Mouse (Mus musculus): ENCODE results near the gene Cfp.

- no peak for TF ChIP-seq TAL1 (IDR thresholded peaks at IDR 0.05; ENCODE audit: low read length)
- no peak for TF ChIP-seq GATA1 (IDR thresholded peaks at IDR 0.05; ENCODE audit: low read length)
Observed at GRCm38 (mm10) chrX:20931963-20932362, 608 bp upstream of the Cfp start.

Data from erythroblast, embryonic 14.5 days (primary cell).